Mouse (Mus musculus) kidney, adult 2 months (tissue): ENCODE data around the gene Tmem176a. TPM values are rescaled to one million over a fixed set of nuclear protein-coding genes. Genes with fewer than 3 reads are reported as not detected.
"Not testable (repeated sequence)": the region's sequence is repeated elsewhere in the genome, so short reads cannot be mapped to it uniquely, and the experiment has no call there.

Source experiments
- DNase-seq: peaks from one replicate; pipeline ENCODE4 v3.0.0; 2021
- H3K27ac ChIP-seq: fragments of 200-500 bp; 2 replicates; pipeline ENCODE4 v1.5.1; 2012; ENCODE audit warnings: low read depth, low read length, control low read depth, inconsistent platforms; ENCODE audit not compliant: insufficient read depth
- H3K27me3 ChIP-seq: fragments of 200-500 bp; replicated peaks from 2 replicates; pipeline ENCODE4 v1.6.1; 2012; ENCODE audit warnings: mild to moderate bottlenecking, moderate library complexity, low read length, inconsistent platforms; ENCODE audit not compliant: control insufficient read depth, insufficient read depth
- H3K36me3 ChIP-seq: fragments of 200-500 bp; 2 replicates; pipeline ENCODE4 v1.6.1; 2012; ENCODE audit warnings: mild to moderate bottlenecking, moderate library complexity, low read length, inconsistent platforms; ENCODE audit not compliant: control insufficient read depth, insufficient read depth
- H3K4me1 ChIP-seq: fragments of 200-500 bp; 2 replicates; pipeline ENCODE4 v1.6.1; 2011; ENCODE audit warnings: low read length; ENCODE audit not compliant: control insufficient read depth, insufficient read depth
- H3K4me3 ChIP-seq: fragments of 200-500 bp; 2 replicates; pipeline ENCODE4 v1.5.1; 2011; ENCODE audit warnings: mild to moderate bottlenecking, low read depth, low read length, control low read depth; ENCODE audit not compliant: insufficient read depth
- CTCF ChIP-seq: fragments of 200-500 bp; conservative IDR thresholded peaks from 2 replicates; pipeline ENCODE4 v1.5.1; 2011; ENCODE audit warnings: low read depth, mild to moderate bottlenecking, control low read depth, low read length, moderate library complexity, mixed read lengths; ENCODE audit not compliant: insufficient read depth, insufficient read length
- POLR2A ChIP-seq: fragments of 200-500 bp; IDR thresholded peaks from one replicate; pipeline ENCODE4 v1.6.1; 2011; ENCODE audit warnings: low read depth, low read length, control low read depth
- WGBS: fragments of 180-500 bp; shearing (Covaris S2); methylation state at CpG from one replicate; pipeline ENCODE4 v1.1.7; 2018; 5-methylcytosine and 5-hydroxymethylcytosine counted together
- polyA plus RNA-seq: library from polyadenylated mRNA; depleted of rRNA; stranded (reverse); fragments of >200 nt; gene quantifications from 2 replicates; pipeline ENCODE4 v1.2.3, GENCODE M21; 2012

Gene Tmem176a
- polyA plus RNA-seq, 1 experiment = 544 TPM

DNA sequence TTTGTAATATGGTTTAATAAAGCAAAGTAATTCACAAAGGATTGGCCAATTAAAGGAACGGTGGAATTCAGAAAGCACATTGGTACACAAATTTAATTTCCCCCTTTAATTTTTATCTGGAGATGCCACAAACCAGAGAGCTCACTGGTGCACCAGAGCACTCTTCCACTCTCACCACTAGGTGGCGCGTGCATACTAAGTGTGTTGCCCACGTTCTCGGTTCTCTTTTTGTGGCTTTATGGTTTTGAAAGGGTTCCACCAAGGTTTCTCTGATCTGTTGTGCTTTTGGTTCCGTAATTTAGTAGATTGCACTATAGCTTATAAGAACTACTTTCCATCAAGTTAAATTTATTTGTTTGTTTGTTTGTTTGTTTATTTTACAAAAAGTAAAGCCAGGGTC lies 22.9 kb upstream of the Tmem176a start:
- TF ChIP-seq CTCF (peak; percentile 90), POLR2A (no peak)
- Histone ChIP-seq H3K27ac (no peak overlapping the region), H3K4me1 (no peaks in the 10 kb centered on the region), H3K36me3 (no peaks in the 10 kb centered on the region), H3K27me3 (no peaks in the 10 kb centered on the region), H3K4me3 (no peak overlapping the region)
- peak; percentile 89 for DNase-seq
- WGBS = 1% methylated on average over 6 of the region's 6 CpGs

DNA sequence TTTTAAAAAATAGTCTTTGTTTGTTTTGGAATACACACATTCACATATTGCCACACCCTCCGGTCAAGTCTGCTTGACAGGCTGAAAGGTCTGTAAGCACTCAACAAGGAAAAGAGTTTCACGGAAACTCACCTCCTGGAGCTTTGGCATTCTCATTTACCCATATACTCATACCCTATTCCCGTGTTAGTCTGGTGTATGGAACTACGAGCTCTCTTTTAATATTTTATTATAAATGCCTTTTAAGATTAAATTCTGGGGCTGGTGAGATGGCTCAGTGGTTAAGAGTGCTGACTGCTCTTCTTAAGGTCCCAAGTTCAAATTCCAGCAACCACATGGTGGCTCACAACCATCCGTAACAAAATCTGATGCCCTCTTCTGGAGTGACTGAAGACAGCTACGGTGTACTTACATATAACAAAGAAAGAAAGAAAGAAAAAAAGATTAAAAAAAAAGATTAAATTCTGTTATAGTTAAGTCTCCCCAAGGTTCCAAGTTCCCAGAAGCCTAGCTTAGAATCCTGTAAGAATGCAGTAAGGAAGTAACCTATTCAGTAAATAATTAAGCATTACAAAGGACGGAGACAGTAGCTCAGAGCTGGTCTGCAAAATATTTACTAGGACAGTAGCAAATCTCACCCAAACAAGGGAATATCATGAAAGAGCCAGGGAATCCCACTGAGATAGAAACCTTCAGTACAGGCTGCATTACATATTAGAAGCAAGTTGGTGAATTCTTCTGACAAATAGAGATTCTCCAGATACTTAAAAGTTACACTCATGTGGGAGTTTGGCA lies 18.5 kb upstream of the Tmem176a start:
- DNase-seq = peak; percentile 86
- H3K27me3 ChIP-seq, H3K36me3 ChIP-seq, H3K4me3 ChIP-seq: not testable (repeated sequence)
- Histone ChIP-seq H3K4me1 (peaks cover 15% of the 10 kb centered on the region), H3K27ac (peak overlapping the region; percentile 57)
- 56% methylated on average over 7 of the region's 7 CpGs for WGBS

DNA sequence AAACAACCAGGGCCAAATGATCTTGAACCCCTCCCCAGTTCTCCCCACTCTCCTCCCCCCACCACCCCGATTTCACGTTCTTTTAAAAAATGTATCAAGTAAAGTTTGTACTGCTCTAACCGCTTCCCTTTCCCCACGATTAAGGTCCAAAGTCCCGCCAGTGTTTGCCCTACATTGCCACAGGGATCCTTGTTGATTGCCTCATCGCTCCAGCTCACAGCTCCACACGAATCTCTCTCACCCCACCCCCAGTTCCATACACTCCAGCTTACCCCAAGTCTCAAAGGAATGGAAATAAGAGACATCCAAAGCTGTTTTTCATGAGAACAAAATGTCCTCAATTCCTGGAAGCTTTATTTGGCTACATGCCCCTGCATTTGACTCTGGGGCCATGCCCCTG lies 15.7 kb upstream of the Tmem176a start:
- Histone ChIP-seq H3K27ac (no peak overlapping the region; the same call in 1 of the 2 replicates), H3K4me1 (peaks cover 17% of the 10 kb centered on the region), H3K27me3 (no peaks in the 10 kb centered on the region), H3K36me3 (no peaks in the 10 kb centered on the region), H3K4me3 (no peak overlapping the region)
- WGBS = 41% methylated on average over 7 of the region's 7 CpGs
- DNase-seq = peak; percentile 84
- no peak for TF ChIP-seq POLR2A
- TF ChIP-seq CTCF = no peak

DNA sequence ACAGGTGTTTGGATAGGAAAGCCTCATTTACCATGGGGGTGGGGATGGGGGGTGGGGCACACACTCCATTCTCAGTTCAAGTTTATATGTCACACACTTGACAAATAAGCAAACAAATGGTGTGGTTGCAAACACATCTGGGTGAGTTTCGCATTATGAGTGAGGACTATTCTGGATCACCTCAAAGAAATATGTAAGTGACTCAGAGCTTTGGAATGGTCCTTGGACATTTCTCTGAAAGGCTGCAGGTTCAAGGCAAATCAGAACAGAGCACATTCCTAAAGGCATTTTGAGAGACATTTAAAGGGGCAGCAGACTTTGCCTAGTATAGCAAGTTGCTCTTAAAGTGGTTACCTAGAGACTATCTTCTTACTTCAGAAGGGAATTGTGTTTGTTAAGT lies 11.7 kb upstream of the Tmem176a start:
- Histone ChIP-seq H3K4me3 (no peak overlapping the region), H3K36me3 (peaks cover 8% of the 10 kb centered on the region), H3K4me1 (peaks cover 11% of the 10 kb centered on the region), H3K27ac (no peak overlapping the region), H3K27me3 (no peaks in the 10 kb centered on the region)
- WGBS = 54% methylated on average over 1 of the region's 1 CpGs
- TF ChIP-seq CTCF (no peak), POLR2A (no peak)
- no peak for DNase-seq

DNA sequence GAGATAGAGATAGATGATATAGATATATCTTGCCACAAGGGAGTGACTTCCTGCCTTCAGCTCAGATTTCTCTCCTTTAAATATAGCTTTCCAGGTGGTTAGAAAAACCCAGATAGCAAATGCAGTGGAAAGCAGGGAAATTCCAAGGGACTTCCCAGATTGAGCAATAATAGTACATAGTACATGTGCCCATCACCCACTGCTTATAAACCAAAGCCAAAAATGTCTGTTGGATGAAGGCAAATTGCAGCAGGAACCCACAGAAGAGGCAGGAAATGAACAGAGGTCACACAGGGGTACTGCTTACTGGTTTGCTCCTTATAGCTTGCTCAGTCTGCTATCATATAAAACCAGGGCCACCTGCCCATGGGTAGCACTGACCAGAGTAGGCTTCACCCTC lies 11.1 kb upstream of the Tmem176a start:
- TF ChIP-seq CTCF (no peak), POLR2A (no peak)
- no peak for DNase-seq
- H3K4me3 ChIP-seq = no peak overlapping the region
- H3K36me3 ChIP-seq = peaks cover 13% of the 10 kb centered on the region
- no peaks in the 10 kb centered on the region for H3K27me3 ChIP-seq
- no peak overlapping the region for H3K27ac ChIP-seq
- peaks cover 6% of the 10 kb centered on the region for H3K4me1 ChIP-seq

DNA sequence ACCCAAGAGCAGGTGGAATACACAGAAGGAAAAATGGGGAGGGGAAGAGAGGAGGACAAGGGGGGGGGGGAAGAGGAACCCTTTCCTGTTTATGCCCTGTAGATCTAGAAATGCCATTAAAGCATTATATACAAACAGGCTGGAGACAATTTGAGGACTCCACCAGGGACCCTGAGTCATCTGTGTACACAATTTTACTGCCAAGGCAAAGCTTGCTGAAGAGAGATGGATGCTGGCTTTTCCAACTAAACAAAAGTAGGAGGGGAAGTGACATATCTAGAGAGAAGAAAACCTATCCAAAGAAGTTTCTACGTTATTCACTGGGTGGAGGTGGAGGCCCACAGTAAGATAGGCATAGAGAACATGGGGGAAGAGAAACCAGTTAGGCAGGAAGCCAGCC lies 10.5 kb upstream of the Tmem176a start:
- no peak for TF ChIP-seq POLR2A
- TF ChIP-seq CTCF = no peak
- H3K4me3 ChIP-seq = no peak overlapping the region
- H3K4me1 ChIP-seq = peaks cover 4% of the 10 kb centered on the region
- peaks cover 13% of the 10 kb centered on the region for H3K36me3 ChIP-seq
- WGBS = 40% methylated on average over 1 of the region's 1 CpGs
- no peak for DNase-seq
- H3K27ac ChIP-seq = peak overlapping the region; percentile 23; the same call in 1 of the 2 replicates
- H3K27me3 ChIP-seq = no peaks in the 10 kb centered on the region

DNA sequence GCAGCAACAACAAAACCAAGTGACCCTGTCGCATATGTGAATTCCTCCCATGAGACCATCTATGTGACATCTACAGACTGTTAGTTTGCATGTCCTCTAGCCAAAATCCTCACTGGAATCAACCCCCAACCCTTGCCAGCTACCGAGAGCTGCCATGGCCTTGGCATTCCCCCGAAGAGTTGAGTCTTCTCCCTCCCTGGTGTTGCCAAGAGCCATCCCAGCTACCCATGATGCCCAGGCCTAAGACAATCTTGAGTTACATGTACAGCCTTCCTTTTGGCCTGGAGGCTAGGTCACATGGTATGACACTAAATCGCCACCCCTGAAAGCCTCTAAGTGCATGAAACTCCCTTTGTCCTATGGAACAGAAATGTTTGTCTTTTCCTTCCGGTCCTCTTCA lies 9.6 kb upstream of the Tmem176a start:
- TF ChIP-seq POLR2A = no peak
- TF ChIP-seq CTCF = no peak
- DNase-seq = no peak
- peaks cover 16% of the 10 kb centered on the region for H3K36me3 ChIP-seq
- no peak overlapping the region for H3K27ac ChIP-seq
- WGBS = 80% methylated on average over 5 of the region's 5 CpGs
- H3K4me3 ChIP-seq = no peak overlapping the region
- peaks cover 2% of the 10 kb centered on the region; the same call in 1 of the 2 replicates for H3K4me1 ChIP-seq
- H3K27me3 ChIP-seq = no peaks in the 10 kb centered on the region

DNA sequence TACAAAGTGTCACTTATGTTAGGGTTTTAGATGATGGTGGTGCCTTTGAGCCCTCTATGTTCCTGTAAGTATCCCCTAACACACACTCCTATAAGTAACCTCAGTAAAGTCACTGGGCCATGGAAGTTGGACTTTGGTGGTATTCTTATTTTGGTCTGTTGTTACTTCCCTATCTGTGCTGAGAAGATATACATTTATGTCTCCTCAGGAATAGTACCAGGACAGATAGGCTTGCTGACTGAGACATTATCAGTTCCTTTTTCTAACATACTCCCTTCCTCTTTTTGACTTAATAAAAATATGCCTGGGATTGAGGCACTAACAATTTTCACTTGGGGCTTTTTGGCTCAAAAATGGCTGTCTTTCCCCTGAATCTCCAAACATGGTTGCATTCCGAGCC lies 8.3 kb upstream of the Tmem176a start:
- H3K27ac ChIP-seq = no peak overlapping the region
- WGBS = 93% methylated on average over 1 of the region's 1 CpGs
- DNase-seq = no peak
- H3K4me3 ChIP-seq = no peak overlapping the region
- peaks cover 2% of the 10 kb centered on the region; the same call in 1 of the 2 replicates for H3K4me1 ChIP-seq
- TF ChIP-seq POLR2A (no peak), CTCF (no peak)
- peaks cover 16% of the 10 kb centered on the region for H3K36me3 ChIP-seq
- H3K27me3 ChIP-seq = no peaks in the 10 kb centered on the region
